Mouse (Mus musculus) spleen, postnatal 14 days (tissue): ENCODE results near the gene Zbtb16.
A peak's percentile ranks its signal among the peaks of the same experiment; 100 is the strongest.

ENCODE experiments used
- DNase-seq, 2 experiments: peaks; one replicate each; pipeline ENCODE4 v3.0.0; 2021 to 2022; ENCODE audit warnings: low spot score in 2 of 2

Gene Zbtb16

DNA sequence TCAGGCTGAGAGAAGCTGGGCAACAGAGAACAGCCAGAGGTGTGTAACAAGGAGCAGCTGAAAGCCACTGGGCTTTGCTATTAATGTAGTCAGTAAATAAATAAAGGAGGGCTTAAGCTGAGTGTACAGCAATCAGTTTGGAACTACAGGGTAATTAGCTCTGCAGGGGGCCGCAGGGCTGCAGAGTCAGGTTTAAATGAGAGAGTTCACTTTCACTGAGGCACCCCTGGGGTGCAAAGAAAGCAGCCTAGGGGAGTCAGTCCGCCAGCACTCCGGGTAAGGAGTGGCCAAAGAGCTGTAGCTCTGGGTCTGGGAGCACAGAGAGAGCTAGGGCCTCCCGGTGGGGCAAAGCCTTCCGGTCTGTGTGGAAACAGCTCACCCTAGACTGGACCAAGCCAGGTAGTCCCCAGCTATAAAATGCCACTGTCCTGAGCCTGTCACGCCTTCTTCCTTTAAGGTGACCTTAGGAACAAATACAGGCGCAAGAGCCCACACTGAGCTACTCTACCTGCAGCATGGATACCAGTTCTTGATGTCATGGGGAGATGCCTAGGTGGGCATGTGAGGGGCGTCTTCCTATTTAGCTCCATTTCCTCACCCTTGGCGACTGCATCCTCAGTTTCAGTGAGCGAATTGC lies 188.3 kb downstream of the Zbtb16 start:
- peak in 1 of 2 experiments; percentile 6 for DNase-seq

DNA sequence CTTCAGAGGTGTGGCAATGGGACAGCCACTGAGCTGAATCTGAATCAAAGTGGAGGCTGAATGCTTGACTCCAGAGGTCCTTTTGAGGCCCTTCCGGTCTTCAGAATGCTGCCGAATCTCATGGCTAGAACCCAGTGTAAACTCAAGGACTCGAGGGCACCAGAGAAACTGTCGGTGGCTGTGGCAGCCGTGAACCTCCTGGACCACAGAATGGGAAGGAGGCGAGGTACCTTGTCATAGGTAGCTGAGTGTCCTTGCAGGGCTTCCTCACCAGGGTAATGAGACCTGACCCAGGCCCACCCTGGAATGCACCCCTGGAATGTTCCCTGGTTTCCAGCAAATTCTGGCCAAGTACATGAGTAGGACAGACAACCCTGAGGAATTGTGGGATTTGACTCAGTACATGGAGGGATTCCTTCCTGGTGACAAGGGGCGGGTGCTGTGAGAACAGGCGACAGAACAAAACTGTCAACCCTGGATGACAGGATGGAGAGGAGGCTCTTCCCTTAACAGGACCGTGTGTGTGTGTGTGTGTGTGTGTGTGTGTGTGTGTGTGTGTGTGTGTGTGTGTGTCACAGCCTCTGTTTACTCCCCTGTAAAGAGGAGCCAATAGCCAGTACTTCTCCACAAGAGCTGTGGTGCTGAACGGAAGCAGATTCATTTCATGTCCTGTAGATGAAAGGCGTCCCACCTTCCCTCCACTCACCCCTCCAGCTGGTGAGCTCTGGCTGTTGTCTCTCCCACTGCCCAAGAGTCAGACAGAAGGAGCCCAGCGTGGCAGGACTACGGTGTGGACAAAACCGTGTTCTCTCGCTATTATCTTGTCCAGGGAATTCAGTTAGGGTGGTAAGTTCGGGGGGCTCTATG lies 189.0 kb downstream of the Zbtb16 start:
- peak in 1 of 2 experiments; percentile 5 for DNase-seq

DNA sequence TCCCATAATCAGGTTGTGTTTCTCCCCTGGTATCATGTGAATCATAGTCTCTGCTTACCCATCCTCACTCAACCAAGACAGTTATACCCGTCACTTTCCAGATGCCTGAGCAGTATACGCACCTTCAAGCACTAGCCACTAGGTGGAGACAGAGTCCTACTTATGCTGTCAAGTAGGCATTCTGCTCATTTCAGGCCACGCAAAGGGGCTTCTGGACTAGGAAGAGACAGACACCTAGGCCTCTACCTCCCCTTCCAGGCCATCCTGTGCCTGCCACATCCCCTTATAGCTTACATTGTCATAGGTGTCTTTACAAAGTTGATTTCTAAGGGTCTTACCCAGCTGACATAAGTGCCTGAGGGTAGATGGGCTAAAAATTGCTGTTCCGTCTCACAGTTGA lies 189.8 kb downstream of the Zbtb16 start:
- peak; percentile 7 to 37 for DNase-seq

DNA sequence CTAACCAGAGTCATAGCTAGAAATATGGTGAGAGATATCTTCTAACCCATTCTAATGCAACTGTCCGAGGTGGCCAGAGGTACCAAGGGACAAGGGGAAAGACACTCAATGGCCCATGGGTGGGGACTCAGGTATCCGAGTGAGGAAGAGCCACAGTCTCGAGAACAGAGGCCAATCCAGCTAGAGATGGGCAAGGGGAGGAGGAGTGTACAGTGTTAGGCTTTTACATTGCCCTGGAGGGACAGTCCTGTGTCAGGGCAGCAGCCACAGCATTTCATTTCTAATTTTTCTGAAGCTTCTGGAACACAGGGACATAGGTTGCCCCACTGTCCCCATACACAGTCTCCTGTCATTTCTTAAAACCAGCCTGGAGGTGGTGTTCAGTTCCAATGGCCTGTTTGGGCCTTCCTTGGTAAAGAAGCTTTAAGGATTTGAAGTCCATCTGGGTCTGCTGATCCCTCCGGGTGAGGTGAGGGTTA lies 190.3 kb downstream of the Zbtb16 start:
- DNase-seq = peak in 1 of 2 experiments; percentile 2

DNA sequence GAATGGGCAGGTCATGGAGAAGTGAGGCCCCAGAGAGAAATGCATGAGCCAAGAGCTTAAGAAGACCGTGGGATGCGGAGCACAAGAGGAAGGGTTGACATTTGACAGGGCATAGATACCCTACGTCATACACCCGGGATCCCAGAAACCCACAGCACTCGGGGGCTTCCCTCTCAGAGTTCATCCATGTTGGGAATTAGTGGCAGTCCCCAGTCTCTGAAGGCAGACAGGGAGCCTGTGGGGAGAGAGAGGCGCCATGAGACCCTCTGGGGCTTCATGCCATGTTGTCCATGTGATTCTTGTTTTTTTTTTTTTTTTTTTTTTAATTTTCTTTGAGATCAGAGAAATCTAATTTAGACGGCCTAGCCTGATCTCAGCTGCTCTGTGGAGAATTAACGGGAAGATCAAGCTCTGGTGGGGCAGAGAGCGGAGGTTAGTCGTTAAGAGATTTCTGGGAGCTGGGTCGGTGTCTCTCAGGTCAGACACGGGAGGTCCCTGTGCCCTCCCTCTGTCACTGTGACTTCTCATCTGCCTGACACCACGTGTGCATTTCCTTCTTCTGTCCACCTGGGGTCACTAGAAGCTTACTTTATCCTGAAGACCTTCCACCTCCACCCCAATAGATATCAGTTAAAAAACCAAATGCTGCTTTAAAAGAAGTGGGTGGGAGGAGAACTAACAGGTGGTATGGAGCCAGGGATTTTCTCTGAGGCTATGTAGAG lies 190.9 kb downstream of the Zbtb16 start:
- DNase-seq = no peak

DNA sequence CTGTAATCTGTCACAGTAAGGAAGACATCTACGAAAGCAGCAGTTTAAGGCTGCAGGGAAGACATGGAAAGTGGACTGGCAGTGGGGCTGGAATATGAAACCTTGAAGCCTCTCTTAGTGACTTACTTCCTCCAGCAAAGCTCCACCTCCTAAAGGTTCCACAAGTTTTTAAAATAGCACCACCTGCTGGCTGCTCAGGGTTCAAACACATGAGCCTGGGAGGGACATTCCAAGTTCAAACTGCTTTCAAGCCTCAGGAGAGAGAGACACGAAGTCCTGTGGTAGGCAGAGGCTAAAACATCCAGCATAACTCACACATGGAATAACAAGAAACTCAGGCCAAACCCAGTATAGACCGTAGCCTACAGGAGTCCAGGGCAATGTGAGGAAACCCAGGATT lies 191.6 kb downstream of the Zbtb16 start:
- no peak for DNase-seq

DNA sequence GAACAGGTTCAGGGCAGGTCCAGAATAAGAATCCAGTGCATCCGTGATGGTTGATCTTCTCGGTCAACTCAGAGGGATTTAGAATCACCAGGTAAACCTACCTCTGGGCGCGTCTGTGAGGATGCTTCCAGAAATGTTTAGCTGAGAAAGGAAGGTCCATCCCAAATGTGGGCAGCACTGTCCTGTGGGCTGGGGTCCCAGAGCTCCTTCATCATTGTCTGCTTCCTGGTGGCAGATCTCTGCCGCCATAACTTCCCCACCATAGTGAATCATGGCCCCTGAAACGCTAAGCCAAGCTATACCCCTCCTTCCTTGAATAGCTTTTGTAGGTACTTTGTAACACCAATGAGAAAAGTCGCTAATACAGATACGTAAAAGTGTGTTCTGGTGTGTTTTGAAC lies 194.4 kb downstream of the Zbtb16 start:
- no peak for DNase-seq

GRCm38 (mm10) chr9:48640881-48641280 lies 195.1 kb downstream of the Zbtb16 start:
- DNase-seq = no peak

DNA sequence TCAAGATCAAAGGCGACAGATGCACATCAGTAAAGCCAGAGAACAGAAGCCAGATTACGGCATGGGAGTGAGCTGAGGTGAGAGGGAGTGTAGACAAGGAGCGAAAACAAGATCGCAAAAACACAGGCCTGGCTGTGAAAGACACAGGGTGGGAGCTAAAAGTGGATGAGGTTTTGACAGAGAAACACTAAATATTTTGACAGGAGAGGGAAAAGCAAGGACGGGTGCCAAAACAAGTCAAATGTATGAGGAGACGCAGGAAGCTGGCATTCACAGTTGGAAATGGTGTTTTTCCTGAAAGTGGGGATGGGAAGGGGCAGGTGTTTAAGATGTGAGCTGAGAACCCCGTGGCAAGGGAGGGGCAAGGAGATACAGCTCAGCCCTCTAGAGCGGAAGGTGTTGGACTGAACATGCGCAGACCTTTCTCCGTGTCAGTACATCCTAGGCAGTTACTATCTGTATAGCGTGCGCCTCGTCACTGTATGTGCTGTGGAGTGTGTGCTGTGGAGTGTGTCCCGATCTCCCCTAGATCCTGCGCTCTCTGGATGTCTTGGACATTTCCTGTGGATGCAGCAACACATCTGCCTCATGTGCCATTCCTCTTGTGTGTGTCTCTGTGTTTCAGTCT lies 197.7 kb downstream of the Zbtb16 start:
- no peak for DNase-seq

- DNase-seq = no peak
Observed at GRCm38 (mm10) chr9:48637161-48637560, 198.9 kb downstream of the Zbtb16 start.

- DNase-seq = no peak
Observed at GRCm38 (mm10) chr9:48635576-48636350, 200.3 kb downstream of the Zbtb16 start.

- DNase-seq = no peak
Observed at GRCm38 (mm10) chr9:48633147-48633546, 202.9 kb downstream of the Zbtb16 start.

- no peak for DNase-seq
Observed at GRCm38 (mm10) chr9:48619268-48619667, 216.8 kb downstream of the Zbtb16 start.

DNA sequence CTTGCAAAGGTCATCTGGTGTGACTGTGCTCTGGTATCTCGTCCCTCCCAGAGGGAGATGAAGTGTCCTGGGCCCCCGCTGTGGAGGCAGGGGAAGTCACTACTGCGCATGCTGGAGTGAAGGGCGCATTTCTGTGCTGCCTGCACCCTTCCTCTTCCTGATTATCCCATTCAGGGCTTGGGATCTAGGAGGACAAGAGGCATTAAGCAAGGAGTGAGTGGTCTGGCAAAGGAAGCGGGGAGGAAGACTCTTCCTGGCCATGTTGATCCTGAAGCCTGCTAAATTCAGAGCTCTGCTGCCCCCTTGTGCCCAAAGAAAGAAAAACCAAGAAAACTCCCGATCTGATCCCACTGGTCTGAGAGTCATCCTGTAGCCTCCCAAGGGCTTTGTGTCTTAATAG lies 217.4 kb downstream of the Zbtb16 start:
- peak in 1 of 2 experiments; percentile 31 for DNase-seq

- DNase-seq = no peak
Observed at GRCm38 (mm10) chr9:48618111-48618510, 217.9 kb downstream of the Zbtb16 start.

DNA sequence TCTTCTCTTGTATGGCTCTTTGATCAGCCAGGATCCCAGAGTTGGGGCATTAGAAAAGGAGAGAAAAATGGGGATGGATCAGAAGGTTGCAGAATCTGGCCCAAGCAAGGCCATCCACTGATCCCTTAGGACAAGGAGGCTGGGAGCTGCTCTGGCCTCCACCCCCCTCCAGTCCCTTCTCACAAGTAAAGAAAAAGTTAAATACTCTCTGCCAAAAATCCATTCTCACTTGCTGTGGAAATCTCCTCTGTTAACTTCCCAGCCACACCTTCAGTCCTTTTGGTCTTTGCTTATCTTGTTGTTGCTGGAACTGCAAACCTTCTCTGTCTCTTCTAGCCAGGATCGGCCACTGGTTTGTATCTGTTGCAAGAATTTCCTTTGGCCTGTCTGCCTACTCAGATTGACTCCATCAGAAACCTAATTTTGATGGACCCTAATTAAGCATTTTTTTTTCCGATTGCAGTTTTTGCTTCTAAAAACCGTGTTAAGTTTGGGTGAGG lies 218.5 kb downstream of the Zbtb16 start:
- no peak for DNase-seq

DNA sequence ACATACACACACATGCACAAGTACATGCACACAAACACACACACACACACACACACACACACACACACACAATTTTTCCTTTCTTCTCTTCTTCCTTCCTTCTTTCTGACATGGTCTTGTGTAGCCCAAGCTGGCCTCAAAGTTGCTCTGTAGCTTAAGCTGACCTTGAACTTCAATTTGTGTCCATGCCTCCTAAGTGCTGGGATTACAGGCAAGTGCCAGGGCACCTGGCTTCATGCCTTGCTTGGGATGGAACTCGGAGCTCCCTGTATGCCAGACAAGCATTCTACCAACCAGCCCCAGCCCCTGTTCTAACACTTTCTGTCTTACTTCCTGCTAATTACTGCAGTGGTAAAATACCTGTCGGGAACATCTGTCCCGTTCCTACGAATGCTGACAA lies 222.8 kb downstream of the Zbtb16 start:
- DNase-seq = no peak

DNA sequence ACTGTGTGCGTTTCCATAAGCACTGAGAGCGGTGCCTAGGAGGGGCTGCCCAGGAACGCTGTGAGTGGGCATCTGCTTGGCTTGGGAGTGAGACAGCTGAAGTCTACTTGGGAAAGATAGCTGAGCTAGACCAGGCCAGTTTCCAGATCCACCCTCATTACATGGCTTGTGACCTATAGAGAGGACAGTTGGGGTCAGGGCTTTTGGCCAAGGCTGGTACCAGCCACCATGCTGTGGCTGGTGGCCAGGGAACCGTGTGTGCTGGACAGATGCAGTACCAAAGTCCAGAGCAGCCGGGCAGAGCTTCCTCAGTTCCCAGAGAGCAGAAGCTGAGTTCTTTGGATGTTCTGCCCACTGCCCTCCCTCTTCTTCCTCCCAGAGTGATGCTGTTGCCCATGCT lies 223.5 kb downstream of the Zbtb16 start:
- DNase-seq = no peak

DNA sequence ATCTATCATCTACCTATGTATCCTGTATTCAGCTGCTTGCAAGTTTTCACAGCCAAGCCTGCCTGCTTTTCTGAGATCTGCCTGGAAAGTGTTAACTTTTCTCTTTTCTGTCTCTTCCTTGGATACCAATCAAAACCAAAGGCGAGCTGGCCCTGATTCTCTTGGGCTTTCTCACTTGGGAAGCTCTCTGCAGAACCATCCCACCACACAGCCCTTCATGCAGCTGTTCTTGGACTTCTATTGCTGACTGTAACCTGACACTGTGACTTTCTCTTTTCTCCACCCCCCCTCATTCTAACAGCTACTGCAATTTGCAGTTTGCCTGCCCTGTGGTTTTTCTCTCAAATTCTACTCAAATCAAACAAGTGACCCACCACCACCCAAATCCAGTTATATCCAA lies 225.0 kb downstream of the Zbtb16 start:
- DNase-seq = no peak

- DNase-seq = no peak
Observed at GRCm38 (mm10) chr9:48609734-48610133, 226.3 kb downstream of the Zbtb16 start.

DNA sequence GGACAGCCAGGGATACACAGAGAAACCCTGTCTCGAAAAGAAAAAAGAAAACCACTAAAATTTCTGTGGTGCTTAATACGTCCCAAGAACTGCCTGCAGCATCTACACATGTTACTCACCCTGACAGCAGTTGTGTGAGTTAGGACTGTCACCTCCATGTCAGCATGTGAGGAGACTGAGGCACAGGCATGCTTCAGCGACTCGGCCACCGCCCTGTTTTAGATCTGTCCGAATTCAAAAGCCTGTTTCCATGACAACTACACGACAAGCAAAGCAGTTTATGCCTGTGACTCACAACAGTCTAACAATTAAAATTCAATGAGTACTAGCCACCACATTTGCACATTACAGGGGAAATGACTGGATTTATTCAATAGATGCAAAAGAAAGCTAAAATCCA lies 228.6 kb downstream of the Zbtb16 start:
- DNase-seq = no peak
